12 mouse cellular contexts compared by ENCODE assay signal in genomic region chr8:108244636-108245494, GRCm38 (mm10).
A peak's percentile ranks its signal among the peaks of the same experiment; 100 is the strongest.
DNase-seq lines count a peak whose midpoint lies in the region; ATAC-seq and TF ChIP-seq lines count a peak whose summit lies in the region.
"Had no signal": no experiment of that assay in that cellular context is flagged by ENCODE, and none has a peak within 500 bp of the region (broad histone marks: within the 10 kb centered on the region; RNA-seq: fewer than 3 reads in every experiment).

No protein-coding gene starts in this region.

- TF ChIP-seq POLR2A in brain, embryonic 14.5 days (IDR thresholded peaks at IDR 0.05; ENCODE audit: borderline replicate concordance, extremely low read depth, insufficient read depth, insufficient read length, poor library complexity, severe bottlenecking): no peak

- 59% methylated on average over 17 of the region's 17 CpGs for WGBS in heart, embryonic 10.5 days
- WGBS in forebrain, embryonic 12.5 days: 15% methylated on average over 17 of the region's 17 CpGs
- WGBS in midbrain, embryonic 10.5 days: 29% methylated on average over 17 of the region's 17 CpGs

- TF ChIP-seq CTCF in brain, embryonic 14.5 days (IDR thresholded peaks at IDR 0.05; ENCODE audit: borderline replicate concordance, extremely low read depth, insufficient read depth, insufficient read length): no peak
- TF ChIP-seq CTCF in gastrocnemius, adult 2 months (IDR thresholded peaks at IDR 0.05): no peak

- no peaks in the 10 kb centered on the region for H3K36me3 ChIP-seq in heart, embryonic 10.5 days
- no peaks in the 10 kb centered on the region for H3K36me3 ChIP-seq in forebrain, embryonic 12.5 days (replicated peaks)
- H3K36me3 ChIP-seq in midbrain, embryonic 10.5 days: no peaks in the 10 kb centered on the region

- H3K9ac ChIP-seq in forebrain, embryonic 12.5 days: peak overlapping the region; percentile 47; the same call in 1 of the 2 replicates
- H3K9ac ChIP-seq: liver, embryonic 14.5 days had no signal

- DNase-seq in heart, embryonic 10.5 days (ENCODE audit: low spot score): no peak
- no peak for DNase-seq in heart, postnatal 4 days
- DNase-seq in brain, embryonic 14.5 days (ENCODE audit: low read depth): peak; percentile 87
- peak; percentile 65 for DNase-seq in midbrain, embryonic 10.5 days (ENCODE audit: low spot score)
- DNase-seq in gastrocnemius, adult 2 months: no peak
- DNase-seq in MN1 (ENCODE audit: low spot score): no peak
- DNase-seq in gastrocnemius, postnatal 25 days: no peak
- DNase-seq: kidney, postnatal 14 days; right cerebral cortex, adult 18-20 months had no signal

- intact Hi-C loops in gastrocnemius, adult 2 months (cut with DNase I): no loop called here

- no peaks in the 10 kb centered on the region for H3K27me3 ChIP-seq in heart, embryonic 10.5 days (ENCODE audit: insufficient read depth, poor library complexity, severe bottlenecking)
- H3K27me3 ChIP-seq in forebrain, embryonic 12.5 days: peaks cover 10% of the 10 kb centered on the region
- no peaks in the 10 kb centered on the region for H3K27me3 ChIP-seq in midbrain, embryonic 10.5 days (ENCODE audit: low read depth, poor library complexity, severe bottlenecking)

- H3K9me3 ChIP-seq in heart, embryonic 10.5 days: no peaks in the 10 kb centered on the region
- no peaks in the 10 kb centered on the region for H3K9me3 ChIP-seq in forebrain, embryonic 12.5 days
- no peaks in the 10 kb centered on the region for H3K9me3 ChIP-seq in midbrain, embryonic 10.5 days (replicated peaks)

- peak overlapping the region; percentile 42 for H3K4me3 ChIP-seq in heart, embryonic 10.5 days
- H3K4me3 ChIP-seq in forebrain, embryonic 12.5 days (replicated peaks): peak overlapping the region; percentile 25
- H3K4me3 ChIP-seq in midbrain, embryonic 10.5 days: peak overlapping the region; percentile 48
- no peak overlapping the region for H3K4me3 ChIP-seq in gastrocnemius, adult 2 months
- H3K4me3 ChIP-seq: erythroblast, embryonic 14.5 days had no signal

- peak; percentile 73 for ATAC-seq in forebrain, embryonic 12.5 days (ENCODE audit: low FRiP score)

- peak overlapping the region; percentile 53 for H3K4me2 ChIP-seq in forebrain, embryonic 12.5 days

- H3K4me1 ChIP-seq in heart, embryonic 10.5 days: peaks cover 20% of the 10 kb centered on the region
- H3K4me1 ChIP-seq in forebrain, embryonic 12.5 days: peaks cover 61% of the 10 kb centered on the region
- H3K4me1 ChIP-seq in midbrain, embryonic 10.5 days: peaks cover 87% of the 10 kb centered on the region

- peak overlapping the region; percentile 16; the same call in 1 of the 2 replicates for H3K27ac ChIP-seq in heart, embryonic 10.5 days
- H3K27ac ChIP-seq in forebrain, embryonic 12.5 days: peak overlapping the region; percentile 87
- peak overlapping the region; percentile 88 for H3K27ac ChIP-seq in midbrain, embryonic 10.5 days (replicated peaks)
- H3K27ac ChIP-seq in gastrocnemius, adult 2 months: no peak overlapping the region
- H3K27ac ChIP-seq: liver, embryonic 14.5 days had no signal

Comparison
In these comparisons a context has a peak if more than half of its experiments do, and no peak if none do; other contexts are left out.
1. DNase-seq: peak in brain, embryonic 14.5 days (single experiment) and midbrain, embryonic 10.5 days (single experiment); none in heart, embryonic 10.5 days (single experiment), heart, postnatal 4 days (single experiment), gastrocnemius, adult 2 months (single experiment), MN1 (single experiment) and gastrocnemius, postnatal 25 days (single experiment).